Mouse (Mus musculus) adrenal gland, postnatal 14 days (tissue): ENCODE results near the gene Apol7a. TPM values are rescaled to one million over a fixed set of nuclear protein-coding genes. Genes with fewer than 3 reads are reported as not detected.

ENCODE experiments used
- DNase-seq: peaks from one replicate; pipeline ENCODE4 v3.0.0; 2021; ENCODE audit warnings: mixed read lengths
- total RNA-seq: library from RNA; stranded (reverse); gene quantifications from 2 replicates; pipeline ENCODE4 v1.2.3, GENCODE M21; 2021

The Apol7a gene
- total RNA-seq, 1 experiment from 2014 or later, result 4.8 TPM

GRCm38 (mm10) chr15:77344127-77345125 is 54.5 kb downstream of the Apol7a start:
- peak; percentile 21 for DNase-seq

DNA sequence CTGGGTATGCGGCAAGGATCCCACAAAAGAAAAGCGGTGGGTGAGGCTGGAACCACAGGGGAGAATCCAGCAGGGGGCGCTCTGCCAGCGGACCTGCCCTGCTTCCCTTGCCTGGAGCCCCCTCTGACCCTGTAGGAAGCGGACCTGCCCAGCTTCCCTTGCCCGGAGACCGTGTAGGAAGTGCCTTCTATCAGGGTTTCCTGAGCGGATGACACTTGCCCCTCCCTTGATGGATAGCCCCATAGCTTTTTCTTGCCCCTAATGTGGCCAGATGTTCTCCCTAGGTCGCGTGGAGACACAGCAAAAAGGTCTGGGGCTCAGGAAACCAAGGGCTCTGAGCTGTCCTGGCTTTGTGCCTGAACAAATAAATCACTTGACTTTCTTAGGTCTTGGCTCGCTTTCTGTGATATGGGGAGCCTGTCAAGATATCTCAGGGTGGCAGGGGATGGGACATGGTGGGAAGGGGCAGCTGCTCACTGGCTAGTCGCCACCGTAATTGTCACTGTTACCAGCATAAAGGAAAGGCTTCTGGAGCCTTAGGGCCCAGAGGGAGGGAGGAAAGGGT is 55.3 kb downstream of the Apol7a start:
- peak; percentile 88 for DNase-seq

DNA sequence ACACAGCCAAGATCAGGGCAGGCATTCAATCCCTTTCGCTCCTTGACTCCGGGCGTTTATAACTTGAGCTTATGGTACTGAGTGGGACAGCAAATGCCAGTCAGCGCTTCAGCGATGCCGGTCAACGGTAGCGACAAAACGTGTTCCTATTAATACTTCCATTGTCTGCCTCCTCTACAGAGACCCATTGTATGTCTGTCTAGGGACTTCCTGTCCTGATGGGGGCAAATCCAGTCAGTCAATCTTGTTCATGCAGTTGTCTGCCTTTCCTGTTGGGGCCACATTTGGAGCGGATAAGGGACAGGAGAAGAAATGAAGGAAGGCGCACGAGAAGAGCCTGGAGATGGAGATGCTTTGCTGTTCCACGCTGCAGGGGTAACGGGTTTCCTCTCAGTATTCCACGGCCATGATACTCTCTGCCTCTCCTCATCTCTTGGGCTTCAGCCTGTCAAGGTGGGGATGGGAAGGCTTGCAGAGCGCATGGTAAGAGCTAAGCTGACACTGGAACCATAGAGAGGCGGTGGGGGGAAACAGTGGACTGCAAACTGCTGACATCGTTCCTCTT is 55.9 kb downstream of the Apol7a start:
- no peak for DNase-seq

DNA sequence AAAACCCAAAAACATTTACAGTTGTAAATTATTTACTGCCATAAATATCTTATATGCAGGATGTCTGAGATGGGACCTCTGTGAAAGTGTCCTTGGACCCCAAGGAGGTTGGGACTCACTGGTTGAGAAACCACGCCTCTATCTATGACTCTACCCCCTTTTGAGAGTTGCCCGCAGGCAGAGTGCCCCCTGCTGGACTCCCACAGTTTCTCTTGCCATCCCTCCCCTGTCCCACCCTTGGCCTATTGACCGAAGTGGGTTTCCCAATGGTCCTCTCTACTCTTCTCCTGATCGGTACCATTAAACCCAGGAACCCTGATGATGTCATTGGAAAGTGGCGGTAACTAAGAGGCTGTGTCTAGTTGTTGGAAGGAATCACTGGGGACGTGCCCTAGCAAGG is 56.9 kb downstream of the Apol7a start:
- no peak for DNase-seq

GRCm38 (mm10) chr15:77340581-77340980 is 58.3 kb downstream of the Apol7a start:
- DNase-seq, result no peak

DNA sequence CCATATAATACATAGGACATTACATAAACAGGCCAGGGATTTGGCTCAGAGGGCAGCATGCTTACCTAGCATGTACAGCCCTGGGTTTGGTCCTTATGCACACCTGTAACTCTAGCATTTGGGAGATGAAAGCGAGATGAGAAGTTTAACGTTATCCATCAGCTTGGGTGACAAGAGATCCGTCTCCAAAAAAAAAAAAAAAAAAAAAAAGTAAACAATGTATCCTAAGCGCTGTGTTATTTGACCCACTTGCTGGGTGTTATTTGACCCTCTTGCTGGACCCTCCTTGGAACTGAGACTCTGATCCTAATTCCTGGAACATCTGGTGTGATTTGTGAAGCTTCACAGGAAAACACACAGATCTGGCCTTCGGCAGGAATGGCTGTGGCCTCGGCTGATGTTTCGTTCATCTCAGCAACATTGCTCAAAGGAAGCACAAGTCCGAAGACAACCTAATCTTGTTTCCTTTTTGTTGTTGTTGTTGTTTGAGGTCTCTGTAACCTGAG is 59.9 kb downstream of the Apol7a start:
- DNase-seq, result no peak

- DNase-seq, result no peak
These were observed 60.5 kb downstream of the Apol7a start for GRCm38 (mm10) chr15:77338451-77338850.

Other genes with a start within 250 kb of the Apol7a start
- 51.4 and 54.9 TPM in 2 replicates for gene Rbfox2, start 92.1 kb downstream of the Apol7a start, total RNA-seq
- 0.23 and 0.85 TPM in 2 replicates for gene Apol9a, start 12.0 kb upstream of the Apol7a start, total RNA-seq
- 0.15 TPM in 1 of 2 replicates, not detected in the other for gene Apol7b, start 48.4 kb upstream of the Apol7a start, total RNA-seq
- gene Apol10a, start 77.9 kb upstream of the Apol7a start, total RNA-seq, result not detected in 2 replicates
- 0.19 and 0.41 TPM in 2 replicates for gene Apol11a, start 109.2 kb upstream of the Apol7a start, total RNA-seq
- gene Apol7c, start 134.2 kb upstream of the Apol7a start, total RNA-seq, result 3.7 TPM in 1 of 2 replicates, not detected in the other
- not detected in 2 replicates for gene 1700025B11Rik, start 162.8 kb upstream of the Apol7a start, total RNA-seq
- gene Apol10b, start 197.0 kb upstream of the Apol7a start, total RNA-seq, result 0.22 and 0.83 TPM in 2 replicates
- gene Gm36245, start 200.1 kb upstream of the Apol7a start, total RNA-seq, result not detected in 2 replicates
- 1.5 and 1.6 TPM in 2 replicates for gene Apol11b, start 244.2 kb upstream of the Apol7a start, total RNA-seq